Mouse (Mus musculus) small intestine, adult 2 months (tissue): Measurements from ENCODE around the gene Khdrbs2. TPM values are rescaled to one million over a fixed set of nuclear protein-coding genes. Genes with fewer than 3 reads are reported as not detected.

ENCODE experiments used
- H3K27ac ChIP-seq: fragments of 200-500 bp; 2 replicates; pipeline ENCODE4 v1.5.1; 2012; ENCODE audit warnings: low read depth, low read length, control low read depth, inconsistent platforms; ENCODE audit not compliant: insufficient read depth
- H3K27me3 ChIP-seq: fragments of 200-500 bp; 2 replicates; pipeline ENCODE4 v1.6.1; 2012; ENCODE audit warnings: mild to moderate bottlenecking, moderate library complexity, low read length, inconsistent platforms; ENCODE audit not compliant: control insufficient read depth, insufficient read depth
- H3K36me3 ChIP-seq: fragments of 200-500 bp; 2 replicates; pipeline ENCODE4 v1.6.1; 2012; ENCODE audit warnings: mild to moderate bottlenecking, low read length, control low read depth, inconsistent platforms; ENCODE audit not compliant: control insufficient read depth, insufficient read depth
- H3K4me1 ChIP-seq: fragments of 200-500 bp; 2 replicates; pipeline ENCODE4 v1.6.1; 2012; ENCODE audit warnings: low read length, inconsistent platforms, mixed read lengths; ENCODE audit not compliant: control insufficient read depth, insufficient read depth, insufficient read length
- H3K4me3 ChIP-seq: fragments of 200-500 bp; 2 replicates; pipeline ENCODE4 v1.5.1; 2012; ENCODE audit warnings: low read depth, mild to moderate bottlenecking, control low read depth, inconsistent platforms, low read length, moderate library complexity
- CTCF ChIP-seq: fragments of 200-500 bp; IDR thresholded peaks from 2 replicates; pipeline ENCODE4 v1.5.1; 2012; ENCODE audit warnings: low read depth, mild to moderate bottlenecking, control low read depth, inconsistent platforms, low read length, moderate library complexity, mixed read lengths; ENCODE audit not compliant: insufficient replicate concordance, insufficient read length; ENCODE audit errors: extremely low read depth
- POLR2A ChIP-seq: fragments of 200-500 bp; IDR thresholded peaks from 2 replicates; pipeline ENCODE4 v1.6.1; 2012; ENCODE audit warnings: low read depth, mild to moderate bottlenecking, control low read depth, inconsistent platforms, low read length, moderate library complexity
- WGBS: fragments of 180-500 bp; shearing (Covaris S2); methylation state at CpG from one replicate; pipeline ENCODE4 v1.1.7; 2018; 5-methylcytosine and 5-hydroxymethylcytosine counted together
- polyA plus RNA-seq: library from polyadenylated mRNA; depleted of rRNA; stranded (reverse); fragments of >200 nt; gene quantifications from 2 replicates; pipeline ENCODE4 v1.2.3, GENCODE M21; 2012

Gene Khdrbs2
- polyA plus RNA-seq, 1 experiment: not detected

- Histone ChIP-seq H3K4me1 (no peaks in the 10 kb centered on the region), H3K27me3 (no peaks in the 10 kb centered on the region), H3K4me3 (no peak overlapping the region), H3K27ac (no peak overlapping the region), H3K36me3 (no peaks in the 10 kb centered on the region)
- no peak for TF ChIP-seq POLR2A
- no peak for TF ChIP-seq CTCF
- WGBS: 70% methylated on average over 2 of the region's 2 CpGs
These were observed 191.0 kb downstream of the Khdrbs2 start for GRCm38 (mm10) chr1:32363539-32363938.

- Histone ChIP-seq H3K27me3 (no peaks in the 10 kb centered on the region), H3K4me3 (no peak overlapping the region), H3K4me1 (no peaks in the 10 kb centered on the region), H3K36me3 (no peaks in the 10 kb centered on the region), H3K27ac (no peak overlapping the region)
- TF ChIP-seq POLR2A (no peak), CTCF (no peak)
- WGBS: 73% methylated on average over 6 of the region's 6 CpGs
These were observed 225.0 kb downstream of the Khdrbs2 start for GRCm38 (mm10) chr1:32397553-32397952.

- TF ChIP-seq CTCF: no peak
- TF ChIP-seq POLR2A: no peak
- 66% methylated on average over 2 of the region's 2 CpGs for WGBS
- Histone ChIP-seq H3K4me1 (no peaks in the 10 kb centered on the region), H3K4me3 (no peak overlapping the region), H3K27ac (no peak overlapping the region), H3K27me3 (no peaks in the 10 kb centered on the region), H3K36me3 (no peaks in the 10 kb centered on the region)
These were observed 235.1 kb downstream of the Khdrbs2 start for GRCm38 (mm10) chr1:32407651-32408050.

GRCm38 (mm10) chr1:32428410-32428809 is 255.9 kb downstream of the Khdrbs2 start:
- Histone ChIP-seq H3K36me3 (no peaks in the 10 kb centered on the region), H3K4me1 (no peaks in the 10 kb centered on the region), H3K27ac (no peak overlapping the region), H3K4me3 (no peak overlapping the region), H3K27me3 (no peaks in the 10 kb centered on the region)
- WGBS: 39% methylated on average over 1 of the region's 1 CpGs
- TF ChIP-seq POLR2A (no peak), CTCF (no peak)

GRCm38 (mm10) chr1:32429493-32429892 is 257.0 kb downstream of the Khdrbs2 start:
- H3K4me3 ChIP-seq: no peak overlapping the region
- no peak overlapping the region for H3K27ac ChIP-seq
- 16% methylated on average over 1 of the region's 1 CpGs for WGBS
- no peaks in the 10 kb centered on the region for H3K27me3 ChIP-seq
- H3K36me3 ChIP-seq: no peaks in the 10 kb centered on the region
- H3K4me1 ChIP-seq: no peaks in the 10 kb centered on the region
- TF ChIP-seq CTCF (no peak), POLR2A (no peak)

- 82% methylated on average over 3 of the region's 3 CpGs for WGBS
- Histone ChIP-seq H3K4me1 (no peaks in the 10 kb centered on the region), H3K27me3 (no peaks in the 10 kb centered on the region), H3K36me3 (no peaks in the 10 kb centered on the region), H3K4me3 (no peak overlapping the region), H3K27ac (no peak overlapping the region)
- TF ChIP-seq CTCF (no peak), POLR2A (no peak)
These were observed 258.0 kb downstream of the Khdrbs2 start for GRCm38 (mm10) chr1:32430516-32430915.

GRCm38 (mm10) chr1:32433118-32433517 is 260.6 kb downstream of the Khdrbs2 start:
- WGBS: 81% methylated on average over 2 of the region's 2 CpGs
- Histone ChIP-seq H3K4me1 (no peaks in the 10 kb centered on the region), H3K4me3 (no peak overlapping the region), H3K27me3 (no peaks in the 10 kb centered on the region), H3K27ac (no peak overlapping the region), H3K36me3 (no peaks in the 10 kb centered on the region)
- TF ChIP-seq POLR2A: no peak

- H3K36me3 ChIP-seq: no peaks in the 10 kb centered on the region
- TF ChIP-seq POLR2A (no peak), CTCF (no peak)
- 70% methylated on average over 5 of the region's 5 CpGs for WGBS
- H3K27me3 ChIP-seq: no peaks in the 10 kb centered on the region
- H3K4me3 ChIP-seq: no peak overlapping the region
- H3K4me1 ChIP-seq: no peaks in the 10 kb centered on the region
- no peak overlapping the region for H3K27ac ChIP-seq
These were observed 271.4 kb downstream of the Khdrbs2 start for GRCm38 (mm10) chr1:32443927-32444326.
